In genomic region chr11:90264180-90264579, GRCm38 (mm10) we compare ENCODE assay signal across 18 mouse cellular contexts. TPM values are rescaled to one million over a fixed set of nuclear protein-coding genes. Genes with fewer than 3 reads are reported as not detected.
DNase-seq lines count a peak whose midpoint lies in the region; ATAC-seq and TF ChIP-seq lines count a peak whose summit lies in the region.
"Had no signal": no experiment of that assay in that cellular context is flagged by ENCODE, and none has a peak within 500 bp of the region (broad histone marks: within the 10 kb centered on the region; RNA-seq: fewer than 3 reads in every experiment).

No protein-coding gene starts in this region.

- intact Hi-C loops in gastrocnemius, adult 2 months (cut with DNase I): no loop called here

- TF ChIP-seq POLR2A in thymus, adult 2 months (IDR thresholded peaks at IDR 0.05; ENCODE audit: control insufficient read depth, extremely low read depth, insufficient read depth, low read length, poor library complexity): no peak

- H3K27me3 ChIP-seq in thymus, adult 2 months (ENCODE audit: control insufficient read depth, insufficient read depth, low read length): no peaks in the 10 kb centered on the region
- H3K27me3 ChIP-seq: heart, embryonic 12.5 days; megakaryocyte, embryonic 14.5 days had no signal

- TF ChIP-seq CTCF in gastrocnemius, adult 2 months (IDR thresholded peaks at IDR 0.05): no peak
- TF ChIP-seq CTCF in thymus, adult 2 months (IDR thresholded peaks at IDR 0.05; ENCODE audit: borderline replicate concordance, control insufficient read depth, extremely low read depth, insufficient read depth, low read length, poor library complexity): no peak

- peaks cover 8% of the 10 kb centered on the region for H3K4me1 ChIP-seq in thymus, adult 2 months (replicated peaks; ENCODE audit: control insufficient read depth, insufficient read depth, low read length)

- no peak overlapping the region for H3K4me3 ChIP-seq in gastrocnemius, adult 2 months
- no peak overlapping the region for H3K4me3 ChIP-seq in thymus, adult 2 months (ENCODE audit: control insufficient read depth, insufficient read depth, low read length)
- H3K4me3 ChIP-seq: heart, embryonic 12.5 days; hindbrain, embryonic 10.5 days; megakaryocyte, embryonic 14.5 days had no signal

- peak; percentile 61; the same call in 1 of the 2 replicates for ATAC-seq in monocyte, adult 5-6 weeks (replicated peaks; ENCODE audit: insufficient number of reproducible peaks, low FRiP score, low TSS enrichment, poor library complexity, severe bottlenecking)
- ATAC-seq in cerebellum, adult (ENCODE audit: insufficient number of reproducible peaks, low FRiP score, low TSS enrichment): no peak
- no peak for ATAC-seq in erythroid progenitor cell, adult 5-6 weeks (replicated peaks; ENCODE audit: low FRiP score, poor library complexity, severe bottlenecking)
- ATAC-seq: forebrain, embryonic 16.5 days; intestine, postnatal 0 days had no signal

- peak overlapping the region; percentile 87 for H3K27ac ChIP-seq in gastrocnemius, adult 2 months
- H3K27ac ChIP-seq in thymus, adult 2 months (ENCODE audit: control insufficient read depth, insufficient read depth, low read length): no peak overlapping the region
- H3K27ac ChIP-seq: hindbrain, embryonic 10.5 days had no signal

- no peak for DNase-seq in gastrocnemius, adult 2 months
- no peak for DNase-seq in gastrocnemius, postnatal 10 days
- peak; percentile 31 for DNase-seq in thymus, adult 2 months
- DNase-seq in thymus, postnatal 10 days (ENCODE audit: low spot score in 2 of 2): no peak
- DNase-seq in adrenal gland, adult 2 months: no peak
- DNase-seq: cerebellum, adult 18-20 months; kidney, postnatal 4 days; layer of hippocampus, postnatal 36 days; lung, adult 18-20 months; right cerebral cortex, postnatal 25 days had no signal

- WGBS in thymus, adult 2 months: 42% methylated on average over 11 of the region's 11 CpGs

- H3K36me3 ChIP-seq in thymus, adult 2 months (ENCODE audit: control insufficient read depth, insufficient read depth, low read length): peaks cover 50% of the 10 kb centered on the region

RNA-seq across cellular contexts. Expression of gene Mmd, which starts 14.9 kb away (rescaled TPM):
- 1 to 10 TPM; 9.2 to 9.5 TPM for total RNA-seq in gastrocnemius, adult 2 months (2021)
- 10 to 100 TPM; 14.5 to 18.7 TPM for total RNA-seq in gastrocnemius, postnatal 10 days (2021)
- 32.7 and 42.3 TPM in 2 replicates for polyA plus RNA-seq in thymus, adult 2 months (2012; rRNA removed)
- 23.5 to 81.5 TPM (median 37.7 TPM) in 3 replicates for total RNA-seq in monocyte, adult 5-6 weeks (2017)
- total RNA-seq in adrenal gland, adult 2 months (2021): 100 to 1,000 TPM; 110 to 147 TPM
- polyA plus RNA-seq in adrenal gland, adult 2 months (2012; rRNA removed): 51.7 and 122 TPM in 2 replicates
- total RNA-seq in erythroid progenitor cell, adult 5-6 weeks (2015; ENCODE audit: low replicate concordance): 6.3 and 6.8 TPM in 2 replicates
- 2.6 and 7.0 TPM in 2 replicates for total RNA-seq in erythroid progenitor cell, adult 5-6 weeks (2017; ENCODE audit: low replicate concordance)
